Mouse (Mus musculus): ENCODE data around the gene Ppil6. TPM values are rescaled to one million over a fixed set of nuclear protein-coding genes. Genes with fewer than 3 reads are reported as not detected.

The Ppil6 gene
- polyA plus RNA-seq, 1 experiment from 2014 or later = 2.6 TPM

DNA sequence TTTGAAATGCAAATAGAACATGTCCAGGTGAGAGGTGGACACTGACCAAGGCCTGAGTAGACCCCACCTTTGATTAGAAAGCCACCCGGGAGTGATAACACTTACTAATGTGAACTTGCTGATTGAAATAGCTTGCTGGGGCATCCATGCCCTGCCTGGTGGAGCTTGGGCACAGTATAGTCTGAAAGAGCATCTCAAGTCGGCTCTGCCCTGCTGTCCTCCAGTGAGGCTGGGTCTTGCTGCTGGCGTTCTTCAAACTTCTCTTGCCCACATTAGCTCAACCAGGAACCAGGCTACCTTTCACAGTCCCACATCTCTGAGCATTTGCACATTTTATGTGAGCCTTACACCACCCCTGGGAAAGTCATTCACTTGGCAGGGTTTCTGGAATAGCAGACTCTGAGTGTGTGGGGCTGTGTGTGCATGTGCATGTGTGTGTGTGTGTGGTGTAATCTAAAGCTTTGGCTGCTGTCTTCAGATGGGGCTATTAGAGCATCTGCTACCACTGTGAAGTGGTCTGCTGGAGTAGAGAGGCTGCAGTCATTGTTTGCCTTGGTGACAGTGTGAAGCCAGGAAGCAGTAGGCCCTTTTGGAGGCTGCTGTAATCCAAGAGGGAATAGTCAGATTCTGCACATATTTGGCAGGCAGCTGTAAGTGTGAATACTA is 29.0 kb upstream of the Ppil6 start:
- peaks cover 30% of the 10 kb centered on the region for H3K36me3 ChIP-seq (ENCODE audit: insufficient read depth, low read length)
- H3K4me3 ChIP-seq (ENCODE audit: low read length) = no peak overlapping the region
- WGBS = 84% methylated on average over 3 of the region's 3 CpGs
- no peaks in the 10 kb centered on the region for H3K27me3 ChIP-seq (ENCODE audit: insufficient read depth, low read length)
- ATAC-seq (ENCODE audit: low FRiP score, low TSS enrichment) = no peak
- no peaks in the 10 kb centered on the region for H3K9me3 ChIP-seq (ENCODE audit: low read length)
- H3K4me2 ChIP-seq (replicated peaks; ENCODE audit: low read depth, low read length) = no peak overlapping the region
- no peaks in the 10 kb centered on the region for H3K4me1 ChIP-seq (ENCODE audit: insufficient read depth, low read length)
- H3K27ac ChIP-seq (ENCODE audit: low read length) = no peak overlapping the region
- no peak overlapping the region for H3K9ac ChIP-seq (replicated peaks; ENCODE audit: low read length)

DNA sequence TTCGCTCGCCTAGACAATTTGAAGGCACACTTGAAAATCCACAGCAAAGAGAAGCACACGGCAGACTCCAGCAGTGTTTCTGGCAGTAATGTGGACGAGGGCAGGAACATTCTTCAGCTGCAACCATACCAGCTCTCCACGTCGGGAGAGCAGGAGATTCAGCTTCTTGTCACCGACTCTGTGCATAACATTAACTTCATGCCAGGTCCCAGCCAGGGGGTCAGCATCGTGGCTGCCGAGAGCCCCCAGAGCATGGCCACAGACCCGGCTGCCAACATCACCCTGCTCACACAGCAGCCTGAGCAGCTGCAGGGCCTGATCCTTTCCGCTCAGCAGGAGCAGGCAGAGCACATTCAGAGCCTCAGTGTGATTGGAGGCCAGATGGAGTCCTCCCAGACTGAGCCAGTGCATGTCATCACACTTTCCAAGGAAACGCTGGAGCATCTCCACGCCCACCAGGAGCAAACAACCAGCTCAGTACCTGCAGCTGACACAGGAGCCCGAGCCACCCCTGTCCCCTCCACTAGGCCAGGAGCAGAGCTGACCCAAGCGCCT is 25.8 kb upstream of the Ppil6 start:
- Histone ChIP-seq H3K4me1 (ENCODE audit: insufficient read depth, low read length) (no peaks in the 10 kb centered on the region), H3K27me3 (ENCODE audit: insufficient read depth, low read length) (no peaks in the 10 kb centered on the region), H3K4me3 (ENCODE audit: low read length) (no peak overlapping the region), H3K4me2 (replicated peaks; ENCODE audit: low read depth, low read length) (no peak overlapping the region), H3K9me3 (ENCODE audit: low read length) (no peaks in the 10 kb centered on the region), H3K9ac (replicated peaks; ENCODE audit: low read length) (no peak overlapping the region), H3K36me3 (ENCODE audit: insufficient read depth, low read length) (peaks cover 19% of the 10 kb centered on the region), H3K27ac (ENCODE audit: low read length) (no peak overlapping the region)
- 57% methylated on average over 15 of the region's 15 CpGs for WGBS
- ATAC-seq (ENCODE audit: low FRiP score, low TSS enrichment) = no peak

DNA sequence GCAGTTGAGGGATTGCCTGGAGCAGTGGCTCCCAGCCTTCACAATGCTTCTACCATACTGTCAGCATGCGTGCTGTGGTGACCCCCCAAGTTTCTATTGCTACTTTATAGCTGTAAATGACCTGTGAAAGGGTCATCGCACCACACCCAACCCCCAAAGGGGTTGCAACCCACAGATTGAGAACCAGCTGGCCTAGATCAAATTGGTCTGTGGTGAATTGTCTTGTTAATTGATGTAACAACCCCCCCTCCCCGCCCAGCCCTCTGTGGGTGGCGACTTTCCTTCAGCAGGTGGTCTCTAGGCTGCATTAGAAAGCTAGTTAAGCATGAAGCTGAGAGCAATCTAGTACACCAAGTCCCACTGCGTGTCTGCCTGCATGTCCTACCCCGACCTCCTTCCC is 22.9 kb upstream of the Ppil6 start:
- Histone ChIP-seq H3K36me3 (ENCODE audit: insufficient read depth, low read length) (peaks cover 19% of the 10 kb centered on the region), H3K4me1 (ENCODE audit: insufficient read depth, low read length) (no peaks in the 10 kb centered on the region), H3K27me3 (ENCODE audit: insufficient read depth, low read length) (no peaks in the 10 kb centered on the region), H3K27ac (ENCODE audit: low read length) (no peak overlapping the region), H3K9ac (replicated peaks; ENCODE audit: low read length) (no peak overlapping the region), H3K9me3 (ENCODE audit: low read length) (no peaks in the 10 kb centered on the region), H3K4me3 (ENCODE audit: low read length) (no peak overlapping the region), H3K4me2 (replicated peaks; ENCODE audit: low read depth, low read length) (no peak overlapping the region)
- no peak for ATAC-seq (ENCODE audit: low FRiP score, low TSS enrichment)
- 37% methylated on average over 6 of the region's 6 CpGs for WGBS

DNA sequence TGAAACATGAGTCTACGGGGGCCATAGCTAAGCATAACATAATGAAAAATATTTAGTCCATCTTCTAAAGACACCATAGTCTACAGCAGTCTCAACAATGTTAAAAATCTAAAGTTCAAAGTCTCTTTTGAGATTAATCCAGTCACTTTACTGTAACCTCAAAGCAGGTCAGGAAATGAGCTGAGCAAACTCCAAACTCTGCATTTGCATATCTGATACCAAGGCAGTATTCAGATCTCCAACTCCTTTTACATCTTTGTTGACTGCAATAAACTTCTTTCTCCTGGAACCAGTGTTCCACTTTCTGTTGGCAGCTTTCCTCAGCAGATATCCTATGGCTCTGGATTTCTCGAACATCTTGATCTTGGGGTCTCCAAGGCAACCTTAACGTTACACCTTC is 19.5 kb upstream of the Ppil6 start:
- H3K4me1 ChIP-seq (ENCODE audit: insufficient read depth, low read length) = peaks cover 6% of the 10 kb centered on the region
- H3K4me3 ChIP-seq (ENCODE audit: low read length) = no peak overlapping the region
- H3K27me3 ChIP-seq (ENCODE audit: insufficient read depth, low read length) = no peaks in the 10 kb centered on the region
- WGBS = 83% methylated on average over 3 of the region's 3 CpGs
- no peak overlapping the region for H3K4me2 ChIP-seq (replicated peaks; ENCODE audit: low read depth, low read length)
- H3K36me3 ChIP-seq (ENCODE audit: insufficient read depth, low read length) = peaks cover 5% of the 10 kb centered on the region; the same call in 1 of the 2 replicates
- no peaks in the 10 kb centered on the region for H3K9me3 ChIP-seq (ENCODE audit: low read length)
- H3K27ac ChIP-seq (ENCODE audit: low read length) = no peak overlapping the region
- ATAC-seq (ENCODE audit: low FRiP score, low TSS enrichment) = no peak
- H3K9ac ChIP-seq (replicated peaks; ENCODE audit: low read length) = no peak overlapping the region

DNA sequence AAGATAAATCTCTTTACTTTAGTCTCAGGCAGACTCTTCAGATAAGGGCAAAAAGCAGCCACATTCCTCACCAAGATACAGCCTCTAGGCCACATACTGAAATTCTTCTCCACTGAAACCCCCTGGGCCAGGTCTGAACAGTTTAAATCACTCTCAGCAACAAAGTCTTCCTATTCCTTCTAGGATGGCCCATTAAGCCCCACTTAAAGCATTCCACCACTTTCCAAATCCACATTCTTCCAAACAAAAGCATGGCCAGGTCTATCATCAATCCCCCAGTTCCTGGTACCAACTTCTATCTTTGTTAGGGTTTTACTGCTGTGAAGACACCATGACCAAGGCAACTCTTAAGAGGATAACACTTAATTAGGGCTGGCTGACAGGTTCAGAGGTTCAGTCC is 17.7 kb upstream of the Ppil6 start:
- no peak overlapping the region for H3K27ac ChIP-seq (ENCODE audit: low read length)
- no peak overlapping the region for H3K4me3 ChIP-seq (ENCODE audit: low read length)
- H3K9ac ChIP-seq (replicated peaks; ENCODE audit: low read length) = no peak overlapping the region
- H3K9me3 ChIP-seq (ENCODE audit: low read length) = no peaks in the 10 kb centered on the region
- no peak overlapping the region for H3K4me2 ChIP-seq (replicated peaks; ENCODE audit: low read depth, low read length)
- no peaks in the 10 kb centered on the region for H3K27me3 ChIP-seq (ENCODE audit: insufficient read depth, low read length)
- ATAC-seq (ENCODE audit: low FRiP score, low TSS enrichment) = no peak
- no peaks in the 10 kb centered on the region for H3K36me3 ChIP-seq (ENCODE audit: insufficient read depth, low read length)
- peaks cover 22% of the 10 kb centered on the region for H3K4me1 ChIP-seq (ENCODE audit: insufficient read depth, low read length)

DNA sequence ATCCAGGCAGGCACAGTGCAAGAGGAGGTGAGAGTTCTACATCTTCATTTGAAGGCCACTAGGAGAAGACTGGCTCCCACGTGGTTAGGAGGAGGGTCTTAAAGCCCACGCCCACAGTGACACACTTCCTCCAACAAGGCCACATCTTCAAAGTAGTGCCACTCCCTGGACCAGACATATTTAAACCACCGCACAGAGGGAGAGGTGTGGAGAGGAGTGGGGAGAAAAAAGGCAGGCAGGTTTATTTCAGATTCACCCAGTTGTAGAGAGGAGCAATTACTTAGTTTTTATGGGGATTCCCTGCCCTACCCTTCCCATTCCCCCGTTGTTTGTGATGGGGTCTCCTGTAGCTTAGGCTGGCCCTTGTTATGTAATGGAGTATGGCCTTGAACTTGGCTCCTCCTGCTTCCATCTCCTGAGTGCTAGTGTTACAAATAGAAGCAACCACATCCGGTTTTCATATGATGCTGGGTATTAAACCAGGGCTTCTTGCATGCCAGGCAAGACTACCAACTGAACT is 17.2 kb upstream of the Ppil6 start:
- Histone ChIP-seq H3K36me3 (ENCODE audit: insufficient read depth, low read length) (no peaks in the 10 kb centered on the region), H3K27ac (ENCODE audit: low read length) (no peak overlapping the region), H3K9ac (replicated peaks; ENCODE audit: low read length) (no peak overlapping the region), H3K4me2 (replicated peaks; ENCODE audit: low read depth, low read length) (no peak overlapping the region), H3K27me3 (ENCODE audit: insufficient read depth, low read length) (no peaks in the 10 kb centered on the region), H3K9me3 (ENCODE audit: low read length) (no peaks in the 10 kb centered on the region), H3K4me3 (ENCODE audit: low read length) (no peak overlapping the region), H3K4me1 (ENCODE audit: insufficient read depth, low read length) (peaks cover 26% of the 10 kb centered on the region)
- WGBS = 63% methylated on average over 5 of the region's 5 CpGs
- no peak for ATAC-seq (ENCODE audit: low FRiP score, low TSS enrichment)

DNA sequence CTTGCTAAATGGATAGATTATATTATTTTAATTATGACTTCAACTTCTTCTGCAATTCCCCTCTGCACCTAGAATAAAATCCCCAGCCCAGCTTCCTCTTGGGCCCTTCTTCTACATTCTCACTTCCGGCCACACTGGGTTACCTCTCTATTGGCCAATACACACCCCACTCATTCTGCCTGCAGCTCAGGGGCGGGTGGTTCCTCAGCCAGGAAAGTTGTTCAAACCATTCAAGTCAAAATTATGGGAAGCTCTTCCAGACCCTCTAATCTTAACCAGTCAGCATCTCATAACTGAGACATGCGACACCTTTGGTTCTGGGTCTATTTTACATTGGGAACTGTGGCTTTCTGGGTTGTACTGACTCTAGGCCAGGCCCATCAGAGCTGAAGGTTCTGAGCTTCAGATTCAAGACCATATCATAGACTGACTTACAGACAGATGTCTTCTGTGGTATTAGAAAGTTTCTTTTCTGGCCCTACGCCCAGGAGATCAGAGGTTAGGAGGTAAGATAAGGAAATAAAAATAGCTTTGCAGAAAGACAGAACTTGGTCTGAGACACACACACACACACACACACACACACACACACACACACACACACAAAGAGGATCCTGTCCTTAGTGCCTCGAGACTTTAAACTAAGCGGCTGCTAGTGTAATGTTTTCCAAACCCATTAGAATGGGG is 16.3 kb upstream of the Ppil6 start:
- H3K9me3 ChIP-seq (ENCODE audit: low read length) = no peaks in the 10 kb centered on the region
- ATAC-seq (ENCODE audit: low FRiP score, low TSS enrichment) = no peak
- peaks cover 27% of the 10 kb centered on the region for H3K4me1 ChIP-seq (ENCODE audit: insufficient read depth, low read length)
- no peaks in the 10 kb centered on the region for H3K27me3 ChIP-seq (ENCODE audit: insufficient read depth, low read length)
- no peak overlapping the region for H3K27ac ChIP-seq (ENCODE audit: low read length)
- H3K4me3 ChIP-seq (ENCODE audit: low read length) = no peak overlapping the region
- no peak overlapping the region for H3K4me2 ChIP-seq (replicated peaks; ENCODE audit: low read depth, low read length)
- H3K36me3 ChIP-seq (ENCODE audit: insufficient read depth, low read length) = no peaks in the 10 kb centered on the region
- no peak overlapping the region for H3K9ac ChIP-seq (replicated peaks; ENCODE audit: low read length)
- 79% methylated on average over 6 of the region's 6 CpGs for WGBS

DNA sequence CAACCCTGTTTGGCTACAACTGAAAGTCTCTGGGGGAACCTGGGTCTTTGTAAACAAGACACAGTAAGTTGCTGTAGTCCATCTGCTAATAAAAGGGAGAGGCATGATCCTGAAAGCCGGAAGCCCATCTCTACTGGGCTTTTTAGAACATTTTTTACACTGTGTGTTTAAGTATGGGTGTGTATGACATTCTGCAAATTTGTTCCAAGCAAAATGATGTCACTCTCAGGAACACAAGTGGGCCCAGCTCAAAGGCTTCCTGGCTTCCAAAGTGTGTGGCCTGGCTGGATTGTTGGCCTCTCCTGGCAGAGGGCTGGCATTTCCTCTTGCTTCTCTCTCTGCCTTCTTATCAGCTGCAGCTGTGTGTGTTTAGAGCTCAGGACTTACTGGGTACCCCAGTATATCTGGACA is 15.3 kb upstream of the Ppil6 start:
- no peak overlapping the region for H3K4me2 ChIP-seq (replicated peaks; ENCODE audit: low read depth, low read length)
- no peak overlapping the region for H3K4me3 ChIP-seq (ENCODE audit: low read length)
- ATAC-seq (ENCODE audit: low FRiP score, low TSS enrichment) = no peak
- H3K9ac ChIP-seq (replicated peaks; ENCODE audit: low read length) = 0 out of 2 replicates have a peak overlapping the region, but pooled peaks have one; percentile 25
- H3K27ac ChIP-seq (ENCODE audit: low read length) = peak overlapping the region; percentile 9; the same call in 1 of the 2 replicates
- H3K4me1 ChIP-seq (ENCODE audit: insufficient read depth, low read length) = peaks cover 27% of the 10 kb centered on the region
- 75% methylated on average over 1 of the region's 1 CpGs for WGBS
- H3K9me3 ChIP-seq (ENCODE audit: low read length) = no peaks in the 10 kb centered on the region
- H3K27me3 ChIP-seq (ENCODE audit: insufficient read depth, low read length) = no peaks in the 10 kb centered on the region
- H3K36me3 ChIP-seq (ENCODE audit: insufficient read depth, low read length) = no peaks in the 10 kb centered on the region

DNA sequence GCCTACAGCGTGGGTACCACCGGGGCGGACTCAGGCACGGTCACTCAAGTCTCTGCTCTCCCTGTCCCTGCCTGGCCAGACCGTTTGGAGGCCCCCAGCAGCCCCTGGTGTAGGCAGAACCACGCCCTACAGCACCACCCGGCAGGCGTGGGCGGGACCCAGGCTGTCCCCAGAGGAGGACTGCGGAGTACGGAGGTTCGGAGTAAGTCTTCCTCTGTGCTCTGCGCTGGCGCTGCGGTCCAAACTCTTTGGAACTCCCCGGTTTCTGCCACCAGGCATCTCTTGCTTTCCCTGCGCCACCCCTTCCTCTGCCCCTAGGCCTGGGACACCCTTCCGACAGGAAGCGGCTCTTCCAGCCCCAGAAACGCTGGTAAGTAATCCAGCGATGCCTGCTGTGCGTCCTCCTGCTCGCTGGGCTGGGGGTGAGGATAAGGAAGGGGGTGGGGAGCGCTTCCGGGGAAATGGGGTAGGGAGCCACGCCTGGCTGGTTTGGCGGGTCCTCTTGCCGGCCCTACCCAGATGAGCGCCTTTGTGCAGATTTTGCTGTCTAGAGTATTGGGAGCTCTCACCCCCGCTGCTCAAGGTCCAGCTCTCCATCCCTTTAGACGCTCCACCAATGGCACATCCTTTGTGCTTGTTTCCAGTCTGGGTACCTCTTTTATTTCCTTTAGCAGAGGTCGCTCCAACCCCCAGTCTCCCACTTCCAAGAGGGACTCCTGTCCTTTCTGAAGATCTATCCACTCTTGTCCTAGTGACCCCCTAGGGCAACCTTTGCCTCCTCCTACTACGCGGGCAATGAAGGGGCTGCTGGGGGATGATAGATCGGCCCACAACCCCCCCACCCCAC is 13.8 kb upstream of the Ppil6 start, which contains the start of gene Mical1:
Gene Mical1 (plus strand): TSS at position 144 of the 847 bp plus-strand sequence.
- WGBS = under 1% methylated on average over 35 of the region's 35 CpGs
- Histone ChIP-seq H3K4me3 (ENCODE audit: low read length) (peak within 1 kb of the TSS; percentile 75), H3K9me3 (ENCODE audit: low read length) (no peaks in the 10 kb centered on the region), H3K27me3 (ENCODE audit: insufficient read depth, low read length) (no peaks in the 10 kb centered on the region), H3K4me1 (ENCODE audit: insufficient read depth, low read length) (peaks cover 27% of the 10 kb centered on the region), H3K27ac (ENCODE audit: low read length) (peak within 1 kb of the TSS; percentile 86), H3K36me3 (ENCODE audit: insufficient read depth, low read length) (peaks cover 3% of the 10 kb centered on the region; the same call in 1 of the 2 replicates), H3K4me2 (replicated peaks; ENCODE audit: low read depth, low read length) (peak within 1 kb of the TSS; percentile 98), H3K9ac (replicated peaks; ENCODE audit: low read length) (peak within 1 kb of the TSS; percentile 77)
- peak; percentile 80 for ATAC-seq (ENCODE audit: low FRiP score, low TSS enrichment)

Data from kidney, embryonic 16.5 days (tissue).